Mouse (Mus musculus) subcutaneous adipose tissue, adult 2 months (tissue): ENCODE results near the gene Jazf1. TPM values are rescaled to one million over a fixed set of nuclear protein-coding genes. Genes with fewer than 3 reads are reported as not detected.

Experiments used
- polyA plus RNA-seq: library from polyadenylated mRNA; depleted of rRNA; stranded (reverse); fragments of >200 nt; gene quantifications from 2 replicates; pipeline ENCODE4 v1.2.3, GENCODE M21; 2012; ENCODE audit warnings: low replicate concordance; rRNA removed

The Jazf1 gene
- polyA plus RNA-seq: 8.0 and 10.7 TPM in 2 replicates

DNA sequence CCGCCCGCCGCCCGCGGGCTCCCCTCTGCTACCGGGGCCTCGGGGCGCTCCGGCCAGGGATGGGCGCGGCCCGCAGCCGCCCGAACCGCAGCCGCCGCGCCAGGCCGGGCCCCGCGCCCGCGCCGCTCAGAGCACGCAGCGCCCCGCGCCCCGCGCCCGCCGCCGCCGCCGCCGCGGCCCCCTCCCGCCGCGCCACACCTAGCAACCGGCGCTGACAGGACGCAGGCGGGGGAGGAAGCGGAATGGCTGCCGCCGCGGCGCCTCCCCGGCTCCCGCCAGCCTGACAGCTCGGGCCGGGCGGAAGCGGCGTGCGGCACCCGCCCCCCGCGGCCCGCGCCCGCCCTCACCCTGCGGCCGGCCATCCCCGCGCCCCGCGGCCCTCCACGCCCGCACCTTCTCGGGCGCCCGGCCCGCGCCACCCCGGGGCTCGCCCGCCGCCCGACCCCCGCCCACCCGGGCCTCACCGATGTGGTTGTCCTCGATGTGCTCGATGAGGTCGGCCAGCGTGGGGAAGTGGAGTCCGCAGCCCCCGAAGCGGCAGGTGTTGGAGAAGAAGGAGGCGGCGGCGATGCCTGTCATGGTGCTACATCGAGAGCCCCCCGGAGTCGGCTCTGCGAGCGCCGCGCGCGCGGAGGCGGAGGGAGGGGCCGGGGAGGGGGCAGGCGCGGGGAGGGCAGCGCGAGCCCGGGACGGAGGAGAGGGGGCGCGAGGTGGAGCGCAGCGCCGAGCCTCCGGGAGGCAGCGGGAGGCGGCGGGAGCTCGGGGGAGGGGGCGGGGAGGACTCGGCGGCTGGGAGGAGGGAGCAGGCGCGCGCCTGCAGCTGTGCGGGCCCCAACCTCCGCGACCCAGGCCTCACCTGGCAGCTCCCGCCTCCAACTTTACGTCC lies at the start of gene Jazf1:
Gene Jazf1 (minus strand): TSS at position 643 of the 886 bp plus-strand sequence.

Other genes with a start within 250 kb of the Jazf1 start
- 4.9 and 11.5 TPM in 2 replicates for gene Creb5, start 218.6 kb upstream of the Jazf1 start, polyA plus RNA-seq